Mouse (Mus musculus) small intestine, adult 2 months (tissue): ENCODE data around the gene Ptpn13. TPM values are rescaled to one million over a fixed set of nuclear protein-coding genes. Genes with fewer than 3 reads are reported as not detected.

Source experiments
- H3K27ac ChIP-seq: fragments of 200-500 bp; 2 replicates; pipeline ENCODE4 v1.5.1; 2012; ENCODE audit warnings: low read depth, low read length, control low read depth, inconsistent platforms; ENCODE audit not compliant: insufficient read depth
- H3K27me3 ChIP-seq: fragments of 200-500 bp; 2 replicates; pipeline ENCODE4 v1.6.1; 2012; ENCODE audit warnings: mild to moderate bottlenecking, moderate library complexity, low read length, inconsistent platforms; ENCODE audit not compliant: control insufficient read depth, insufficient read depth
- H3K36me3 ChIP-seq: fragments of 200-500 bp; 2 replicates; pipeline ENCODE4 v1.6.1; 2012; ENCODE audit warnings: mild to moderate bottlenecking, low read length, control low read depth, inconsistent platforms; ENCODE audit not compliant: control insufficient read depth, insufficient read depth
- H3K4me1 ChIP-seq: fragments of 200-500 bp; 2 replicates; pipeline ENCODE4 v1.6.1; 2012; ENCODE audit warnings: low read length, inconsistent platforms, mixed read lengths; ENCODE audit not compliant: control insufficient read depth, insufficient read depth, insufficient read length
- H3K4me3 ChIP-seq: fragments of 200-500 bp; 2 replicates; pipeline ENCODE4 v1.5.1; 2012; ENCODE audit warnings: low read depth, mild to moderate bottlenecking, control low read depth, inconsistent platforms, low read length, moderate library complexity
- CTCF ChIP-seq: fragments of 200-500 bp; IDR thresholded peaks from 2 replicates; pipeline ENCODE4 v1.5.1; 2012; ENCODE audit warnings: low read depth, mild to moderate bottlenecking, control low read depth, inconsistent platforms, low read length, moderate library complexity, mixed read lengths; ENCODE audit not compliant: insufficient replicate concordance, insufficient read length; ENCODE audit errors: extremely low read depth
- POLR2A ChIP-seq: fragments of 200-500 bp; IDR thresholded peaks from 2 replicates; pipeline ENCODE4 v1.6.1; 2012; ENCODE audit warnings: low read depth, mild to moderate bottlenecking, control low read depth, inconsistent platforms, low read length, moderate library complexity
- WGBS: fragments of 180-500 bp; shearing (Covaris S2); methylation state at CpG from one replicate; pipeline ENCODE4 v1.1.7; 2018; 5-methylcytosine and 5-hydroxymethylcytosine counted together
- polyA plus RNA-seq: library from polyadenylated mRNA; depleted of rRNA; stranded (reverse); fragments of >200 nt; gene quantifications from 2 replicates; pipeline ENCODE4 v1.2.3, GENCODE M21; 2012

The Ptpn13 gene
- polyA plus RNA-seq, 1 experiment, result 1.2 TPM

- H3K36me3 ChIP-seq, result no peaks in the 10 kb centered on the region
- WGBS, result 84% methylated on average over 7 of the region's 7 CpGs
These were observed 20.4 kb downstream of the Ptpn13 start for GRCm38 (mm10) chr5:103445383-103445782.

GRCm38 (mm10) chr5:103447806-103448416, 22.9 kb downstream of the Ptpn13 start:
- Histone ChIP-seq H3K27ac (no peak overlapping the region), H3K4me1 (no peaks in the 10 kb centered on the region), H3K36me3 (no peaks in the 10 kb centered on the region), H3K4me3 (no peak overlapping the region), H3K27me3 (no peaks in the 10 kb centered on the region)
- TF ChIP-seq CTCF (no peak), POLR2A (no peak)
- 92% methylated on average over 17 of the region's 17 CpGs for WGBS

More at GRCm38 (mm10) chr5:103445383-103445782, 20.4 kb downstream of the Ptpn13 start:
- Histone ChIP-seq H3K27me3 (no peaks in the 10 kb centered on the region), H3K4me1 (no peaks in the 10 kb centered on the region), H3K4me3 (no peak overlapping the region), H3K27ac (no peak overlapping the region)
- TF ChIP-seq POLR2A (no peak), CTCF (no peak)

- Histone ChIP-seq H3K4me3 (no peak overlapping the region), H3K4me1 (no peaks in the 10 kb centered on the region), H3K36me3 (no peaks in the 10 kb centered on the region), H3K27me3 (no peaks in the 10 kb centered on the region), H3K27ac (no peak overlapping the region)
- TF ChIP-seq CTCF (no peak), POLR2A (no peak)
- 64% methylated on average over 1 of the region's 1 CpGs for WGBS
These were observed 23.5 kb downstream of the Ptpn13 start for GRCm38 (mm10) chr5:103448470-103448869.

- Histone ChIP-seq H3K27me3 (no peaks in the 10 kb centered on the region), H3K4me3 (no peak overlapping the region), H3K4me1 (no peaks in the 10 kb centered on the region), H3K36me3 (no peaks in the 10 kb centered on the region), H3K27ac (no peak overlapping the region)
- 89% methylated on average over 1 of the region's 1 CpGs for WGBS
- TF ChIP-seq CTCF (no peak), POLR2A (no peak)
These were observed 25.7 kb downstream of the Ptpn13 start for GRCm38 (mm10) chr5:103450663-103451062.

- no peak overlapping the region for H3K27ac ChIP-seq
- WGBS, result 78% methylated on average over 14 of the region's 14 CpGs
- TF ChIP-seq CTCF (no peak), POLR2A (no peak)
- no peaks in the 10 kb centered on the region for H3K36me3 ChIP-seq
- H3K27me3 ChIP-seq, result no peaks in the 10 kb centered on the region
- no peaks in the 10 kb centered on the region for H3K4me1 ChIP-seq
- H3K4me3 ChIP-seq, result no peak overlapping the region
These were observed 28.6 kb downstream of the Ptpn13 start for GRCm38 (mm10) chr5:103453361-103454140.

- Histone ChIP-seq H3K4me3 (no peak overlapping the region), H3K36me3 (no peaks in the 10 kb centered on the region), H3K27me3 (no peaks in the 10 kb centered on the region), H3K27ac (no peak overlapping the region), H3K4me1 (no peaks in the 10 kb centered on the region)
- TF ChIP-seq CTCF (no peak), POLR2A (no peak)
- WGBS, result 83% methylated on average over 1 of the region's 1 CpGs
These were observed 31.8 kb downstream of the Ptpn13 start for GRCm38 (mm10) chr5:103456794-103457193.

- no peaks in the 10 kb centered on the region for H3K4me1 ChIP-seq
- TF ChIP-seq POLR2A, result no peak
- no peak for TF ChIP-seq CTCF
- WGBS, result 63% methylated on average over 8 of the region's 8 CpGs
- H3K27ac ChIP-seq, result no peak overlapping the region
- no peaks in the 10 kb centered on the region for H3K27me3 ChIP-seq
- no peak overlapping the region for H3K4me3 ChIP-seq
- H3K36me3 ChIP-seq, result no peaks in the 10 kb centered on the region
These were observed 33.4 kb downstream of the Ptpn13 start for GRCm38 (mm10) chr5:103458411-103458810.
